Mouse (Mus musculus) forebrain, embryonic 10.5 days (tissue): ENCODE results near the gene Arhgef5. TPM values are rescaled to one million over a fixed set of nuclear protein-coding genes. Genes with fewer than 3 reads are reported as not detected.

ENCODE experiments used
- DNase-seq: peaks from one replicate; pipeline ENCODE4 v3.0.0-alpha.2; 2017; ENCODE audit warnings: low spot score; ENCODE audit errors: extremely low spot score
- H3K27ac ChIP-seq: fragments of 300-500 bp; sonication (generic); 2 replicates; pipeline ENCODE4 v1.5.1; 2016; ENCODE audit warnings: mild to moderate bottlenecking
- H3K27me3 ChIP-seq: fragments of 300-500 bp; sonication (generic); 2 replicates; pipeline ENCODE4 v1.6.1; 2016; ENCODE audit warnings: mild to moderate bottlenecking; ENCODE audit not compliant: poor library complexity, severe bottlenecking
- H3K36me3 ChIP-seq: fragments of 300-500 bp; sonication (generic); replicated peaks from 2 replicates; pipeline ENCODE4 v1.6.1; 2016; ENCODE audit warnings: mild to moderate bottlenecking, moderate library complexity
- H3K4me1 ChIP-seq: fragments of 300-500 bp; sonication (generic); 2 replicates; pipeline ENCODE4 v1.6.1; 2016
- H3K4me3 ChIP-seq: fragments of 300-500 bp; sonication (generic); 2 replicates; pipeline ENCODE4 v1.5.1; 2016; ENCODE audit warnings: mild to moderate bottlenecking, moderate library complexity
- H3K9me3 ChIP-seq: fragments of 300-500 bp; sonication (generic); 2 replicates; pipeline ENCODE4 v1.6.1; 2016; ENCODE audit warnings: mild to moderate bottlenecking, moderate library complexity
- WGBS: fragments of 180-500 bp; shearing (Covaris S2); methylation state at CpG from one replicate; pipeline ENCODE4 v1.1.7; 2016; 5-methylcytosine and 5-hydroxymethylcytosine counted together
- polyA plus RNA-seq: library from polyadenylated mRNA; unstranded; fragments of >200 nt; fragmentation: Nextera tagmentation; extraction: Ambion mirVana; gene quantifications from 2 replicates; pipeline ENCODE4 v1.2.1, GENCODE M21; 2016

Arhgef5 gene
- polyA plus RNA-seq, 1 experiment from 2014 or later: 4.1 TPM

- Histone ChIP-seq H3K27ac (no peak overlapping the region), H3K4me3 (no peak overlapping the region), H3K9me3 (no peaks in the 10 kb centered on the region), H3K4me1 (peaks cover 21% of the 10 kb centered on the region; the same call in 1 of the 2 replicates), H3K36me3 (no peaks in the 10 kb centered on the region), H3K27me3 (no peaks in the 10 kb centered on the region)
- no peak for DNase-seq
- WGBS: 61% methylated on average over 2 of the region's 2 CpGs
Observed at GRCm38 (mm10) chr6:43338804-43339203, 73.4 kb downstream of the Arhgef5 start.

Other genes with a start within 250 kb of the Arhgef5 start
- not detected in 2 replicates for gene Olfr441, start 159.2 kb upstream of the Arhgef5 start, polyA plus RNA-seq
- gene Olfr237-ps1, start 119.0 kb upstream of the Arhgef5 start, polyA plus RNA-seq: not detected in 2 replicates
- not detected in 2 replicates for gene Olfr437, start 102.3 kb upstream of the Arhgef5 start, polyA plus RNA-seq
- not detected in 2 replicates for gene Olfr13, start 93.4 kb upstream of the Arhgef5 start, polyA plus RNA-seq
- gene Olfr435, start 68.4 kb upstream of the Arhgef5 start, polyA plus RNA-seq: not detected in 2 replicates
- not detected in 2 replicates for gene Olfr434, start 52.6 kb upstream of the Arhgef5 start, polyA plus RNA-seq
- not detected in 2 replicates for gene Olfr47, start 34.1 kb upstream of the Arhgef5 start, polyA plus RNA-seq
- gene Nobox, start 44.0 kb downstream of the Arhgef5 start, polyA plus RNA-seq: not detected in 2 replicates